Mouse (Mus musculus) kidney, adult 8-10 months (tissue): ENCODE data around the gene Gm15293.
"Not testable (repeated sequence)": the region's sequence is repeated elsewhere in the genome, so short reads cannot be mapped to it uniquely, and the experiment has no call there.

Experiments used
- DNase-seq, 2 experiments: peaks; one replicate each; pipeline ENCODE4 v3.0.0; 2022

The Gm15293 gene

GRCm38 (mm10) chr8:21201261-21201660, at the start of gene Gm15293:
Gene Gm15293 (plus strand): TSS chr8:21201561.
- not testable (repeated sequence) for DNase-seq

- not testable (repeated sequence) for DNase-seq
These were observed 39.4 kb upstream of the Gm15293 start, which contains the start of gene Defa22 for GRCm38 (mm10) chr8:21161977-21162376. Gene Defa22 (plus strand): TSS chr8:21162277.

- DNase-seq, result not testable (repeated sequence)
These were observed 10.0 kb upstream of the Gm15293 start, which contains the start of gene Defa31 for GRCm38 (mm10) chr8:21191314-21191713. Gene Defa31 (plus strand): TSS chr8:21191614.
